Mouse (Mus musculus): ENCODE data around the gene Sel1l3. TPM values are rescaled to one million over a fixed set of nuclear protein-coding genes. Genes with fewer than 3 reads are reported as not detected.

The Sel1l3 gene
- polyA plus RNA-seq, 1 experiment from 2014 or later = 8.2 TPM

Other genes starting within 250 kb of the Sel1l3 start
- gene Slc34a2, start 175.8 kb downstream of the Sel1l3 start, polyA plus RNA-seq (2014; fragmentation: Nextera tagmentation; extraction: Ambion mirVana) = 0.07 and 0.23 TPM in 2 replicates
- gene Smim20, start 53.2 kb upstream of the Sel1l3 start, polyA plus RNA-seq (2014; fragmentation: Nextera tagmentation; extraction: Ambion mirVana) = 78.6 and 82.0 TPM in 2 replicates

Data from hindbrain, embryonic 14.5 days (tissue).